Mouse (Mus musculus) left cerebral cortex, adult 9 months (tissue): ENCODE measurements around the gene Heg1.

Experiments
- DNase-seq, 2 experiments: peaks; one replicate each; pipeline ENCODE4 v3.0.0; 2022; ENCODE audit warnings: low spot score in 2 of 2

Heg1 gene

DNA sequence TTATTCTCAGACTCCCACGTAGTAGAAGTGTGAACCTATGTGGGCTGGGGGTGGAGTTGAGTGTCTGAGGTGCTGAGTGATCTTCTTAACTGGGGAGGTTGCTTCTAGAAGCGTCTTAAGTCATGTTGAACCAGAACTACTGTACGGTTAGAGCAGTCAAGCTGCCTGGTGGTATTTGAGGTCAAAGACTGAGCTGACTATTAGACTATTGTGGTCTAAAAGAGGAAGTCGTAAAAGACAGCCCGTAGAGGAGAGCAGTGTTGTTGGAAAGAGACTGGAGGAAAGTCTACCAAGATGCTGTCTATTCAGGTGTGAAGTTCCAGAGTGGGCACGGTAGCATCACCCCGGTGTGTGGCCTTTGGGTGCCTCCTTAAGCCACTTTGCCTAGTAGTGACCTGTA is 85.7 kb downstream of the Heg1 start:
- no peak for DNase-seq

DNA sequence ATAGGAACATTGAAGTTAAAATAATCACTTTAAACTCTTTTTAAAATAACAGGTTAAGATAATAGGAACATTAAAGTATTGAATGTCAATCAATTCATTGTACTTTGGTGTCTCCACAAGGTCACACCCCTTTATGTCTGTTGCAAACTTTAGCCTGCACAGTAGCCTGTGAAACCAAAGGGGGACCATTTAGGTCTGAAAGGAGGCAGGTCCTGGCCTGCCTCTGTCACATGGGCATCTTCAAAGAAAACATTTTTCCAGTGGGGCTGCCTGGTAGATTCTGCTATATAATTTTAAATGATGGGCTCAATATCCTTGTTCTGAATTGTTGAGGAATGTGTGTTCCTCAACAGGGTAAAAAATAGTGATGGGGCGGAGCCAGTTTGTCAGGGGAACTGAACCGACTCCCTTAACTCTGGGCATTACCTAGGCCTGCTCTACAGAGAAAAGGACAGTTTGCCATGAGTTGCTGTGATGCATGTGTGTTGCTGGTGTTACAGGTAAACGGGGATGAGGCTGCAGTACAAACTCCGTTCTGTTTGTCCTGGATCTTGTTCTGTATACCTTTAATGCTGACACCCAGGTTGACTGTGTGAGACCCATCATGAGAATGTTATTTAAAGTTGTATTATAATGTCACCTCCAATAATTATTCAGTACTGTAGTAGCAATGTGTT is 86.7 kb downstream of the Heg1 start:
- no peak for DNase-seq

DNA sequence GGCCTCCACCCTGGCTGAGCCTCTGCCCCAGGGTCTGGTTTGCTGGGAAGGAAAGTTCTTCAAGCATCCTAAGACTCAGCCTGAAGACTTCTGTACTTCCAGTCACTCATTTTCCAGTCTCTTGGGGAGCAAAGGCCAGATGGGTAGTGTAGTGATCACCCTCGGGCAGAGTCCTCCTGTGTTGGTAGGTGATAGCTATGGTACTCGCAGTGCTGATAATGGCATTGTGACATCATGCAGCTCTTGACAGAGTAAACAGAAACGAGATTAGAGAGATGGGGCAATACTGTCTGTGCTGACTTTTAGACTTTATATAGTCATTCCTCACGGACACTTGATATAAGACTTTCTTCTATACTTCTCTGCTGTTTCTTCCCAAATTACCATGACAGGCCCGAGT is 88.6 kb downstream of the Heg1 start:
- DNase-seq = no peak

DNA sequence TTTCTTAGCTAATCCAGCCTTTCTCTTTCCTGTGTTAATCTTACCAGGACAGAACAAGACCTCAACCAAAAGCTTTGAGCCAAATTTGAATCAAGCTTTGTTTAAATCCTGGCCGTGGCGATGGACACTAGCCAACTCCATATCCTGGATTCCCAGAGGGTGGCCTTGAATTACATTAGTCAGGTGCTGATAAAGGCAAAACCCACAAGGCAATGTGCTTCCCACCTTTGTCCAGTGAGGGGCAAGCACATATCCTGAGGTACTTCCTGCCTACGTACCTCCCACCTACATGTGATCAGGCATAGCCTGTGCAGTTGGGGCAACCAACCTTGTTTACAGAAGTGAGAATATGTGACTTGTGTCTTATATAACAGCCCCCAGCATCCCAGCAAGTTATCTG is 90.8 kb downstream of the Heg1 start:
- no peak for DNase-seq

DNA sequence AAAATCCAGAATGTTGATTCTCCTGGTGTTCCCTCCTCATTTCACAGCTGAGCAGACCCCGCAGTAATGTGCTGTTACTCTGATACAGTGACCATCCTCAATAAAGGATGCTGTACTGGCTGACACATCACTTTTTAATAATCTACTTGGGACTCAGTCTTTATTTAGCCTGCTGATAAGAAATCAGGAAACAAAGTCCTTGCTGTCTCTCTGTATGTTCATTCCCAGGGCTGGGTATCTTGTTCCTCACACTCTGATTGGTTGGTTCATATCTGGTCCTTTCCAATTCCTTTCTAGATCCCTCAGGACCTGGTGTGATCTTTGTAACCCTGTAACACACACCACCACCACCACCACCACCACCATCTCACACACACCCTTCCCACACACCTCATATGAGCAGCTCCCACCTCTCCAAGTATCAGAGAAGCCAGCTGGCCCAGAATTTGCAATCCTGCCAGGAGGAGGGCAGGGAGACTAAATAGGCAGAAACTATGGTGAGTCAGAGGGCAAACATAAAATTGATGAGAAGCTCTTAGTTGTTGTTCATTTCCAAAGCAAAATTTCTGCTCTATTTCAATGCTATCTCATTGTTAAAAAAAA is 91.7 kb downstream of the Heg1 start:
- no peak for DNase-seq

DNA sequence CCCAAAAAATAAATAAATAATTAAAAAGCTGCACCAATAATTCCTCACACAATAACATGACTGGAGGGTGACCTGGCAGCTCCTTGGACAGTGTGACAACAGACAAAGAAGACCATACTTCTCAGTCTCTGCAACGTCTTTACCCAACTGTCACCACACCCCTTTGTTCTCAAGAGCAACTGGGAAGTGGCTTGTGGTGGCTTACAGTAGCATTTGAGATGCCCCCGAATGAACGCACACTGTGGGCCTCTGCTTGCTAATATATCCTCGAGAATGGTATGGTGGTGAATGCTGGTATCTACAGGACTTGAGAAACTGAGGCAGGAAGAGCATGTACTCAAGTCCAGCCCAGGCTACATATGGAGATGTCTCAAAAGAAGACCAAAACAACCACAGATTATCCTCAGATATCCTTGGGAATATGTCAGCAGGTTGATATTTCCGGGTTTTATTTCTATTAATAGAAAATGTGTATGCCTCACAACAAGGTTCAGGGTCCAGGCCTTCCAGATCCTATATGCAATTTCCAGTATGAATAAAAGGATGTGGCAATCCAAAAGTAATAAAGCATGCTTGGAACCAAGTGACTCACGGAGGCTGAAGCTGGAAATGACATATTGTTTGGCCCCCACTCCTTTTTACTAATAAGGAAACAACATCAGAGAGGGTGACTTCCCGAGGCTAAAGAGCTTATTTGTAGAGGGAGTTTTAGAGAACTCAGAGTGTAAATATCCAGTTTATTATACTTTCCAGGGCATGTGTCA is 92.8 kb downstream of the Heg1 start:
- no peak for DNase-seq

DNA sequence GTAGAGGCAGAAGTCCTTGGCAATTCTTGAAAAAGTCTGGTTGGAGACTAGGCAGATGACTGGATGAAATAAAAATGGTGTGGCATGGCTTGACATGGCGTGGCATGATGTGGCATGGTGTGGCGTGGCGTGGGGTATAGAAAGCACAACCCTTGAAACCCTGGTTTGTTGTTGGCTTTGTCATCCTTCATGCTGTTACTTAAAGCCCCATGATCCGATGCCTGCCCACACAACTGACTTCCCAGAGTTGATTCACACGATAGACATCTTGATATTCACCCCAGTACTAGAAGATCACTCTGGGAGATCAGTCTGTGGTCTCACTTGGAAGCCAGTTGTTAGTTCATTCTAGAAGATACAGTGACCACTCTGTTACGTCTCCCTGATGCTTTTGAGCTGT is 93.4 kb downstream of the Heg1 start:
- DNase-seq = no peak

DNA sequence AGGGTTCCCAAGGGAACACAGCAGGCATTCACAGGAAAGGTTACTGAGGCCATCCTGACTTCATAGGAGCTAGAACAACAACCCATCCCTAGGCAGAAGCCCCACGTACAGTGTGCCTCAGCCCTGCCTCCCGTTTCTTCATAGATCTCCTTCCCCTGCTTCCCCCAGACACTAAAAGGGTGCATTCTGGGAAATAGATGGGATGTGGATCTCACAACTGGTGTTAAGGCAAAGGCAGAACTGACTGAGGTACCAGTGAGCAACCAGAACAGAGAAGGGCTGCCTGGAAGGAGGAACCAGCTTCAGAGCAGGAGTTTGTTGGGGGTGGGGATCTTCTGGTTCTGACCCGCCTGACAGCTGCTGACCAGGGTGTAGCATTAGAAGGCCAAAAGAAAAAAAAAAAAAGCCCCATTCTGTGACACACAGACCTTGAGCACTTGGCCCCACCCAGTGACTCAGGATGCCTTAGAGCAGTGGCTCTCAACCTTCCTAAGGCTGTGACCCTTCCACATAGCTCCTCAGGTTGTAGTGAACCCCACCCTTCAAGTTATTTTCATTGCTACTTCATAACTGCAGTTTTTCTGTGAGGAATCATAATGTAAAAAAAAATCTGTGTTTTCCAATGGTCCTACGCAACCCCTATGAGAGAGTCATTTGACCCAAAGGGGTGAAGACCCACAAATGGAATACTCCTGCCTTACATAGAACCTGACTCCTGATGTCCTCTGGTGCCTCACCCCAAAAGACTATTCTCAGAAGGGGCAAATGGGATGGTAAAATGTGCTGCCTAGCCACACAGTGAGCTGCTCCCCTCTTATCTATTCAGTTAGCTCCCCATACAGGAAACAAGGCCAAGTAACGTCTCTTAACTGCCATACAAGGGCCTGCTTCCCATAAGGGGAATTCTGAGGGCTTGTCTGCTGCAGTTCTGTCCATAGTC is 97.9 kb downstream of the Heg1 start:
- no peak for DNase-seq

DNA sequence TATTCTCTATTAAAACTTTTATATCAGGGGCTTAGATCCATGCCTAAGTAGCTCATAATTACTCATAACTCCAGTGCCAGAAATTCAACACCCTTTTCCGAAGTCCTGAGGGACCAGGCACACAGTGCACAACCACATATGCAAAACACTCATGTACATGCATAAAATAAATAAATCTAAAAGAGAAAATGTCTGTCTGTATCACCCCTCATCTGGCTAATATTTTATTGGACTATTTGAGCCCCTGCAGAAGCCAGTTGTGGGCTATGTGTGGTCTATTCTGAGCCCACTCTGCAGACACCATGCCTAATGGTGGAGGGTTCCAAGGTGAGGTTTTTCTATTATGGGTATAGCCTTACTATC is 98.5 kb downstream of the Heg1 start:
- no peak for DNase-seq

DNA sequence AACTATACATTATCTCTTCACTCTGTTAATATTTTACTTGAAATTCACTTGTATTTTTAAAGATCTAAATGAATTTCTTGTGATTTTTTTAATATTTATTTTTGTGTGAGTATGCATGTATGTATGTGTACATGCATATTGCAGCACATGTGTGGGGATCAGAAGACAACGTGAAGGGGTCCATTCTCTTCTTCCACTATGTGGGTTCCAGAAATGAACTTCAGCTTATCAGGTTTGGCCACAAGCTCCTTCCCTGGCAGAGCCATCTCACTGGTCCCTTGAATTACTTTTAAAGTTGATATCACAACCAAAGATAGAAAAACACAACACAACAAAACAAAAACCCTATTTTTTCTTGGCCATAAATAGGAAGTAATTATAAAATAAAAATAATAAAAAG is 100.4 kb downstream of the Heg1 start:
- no peak for DNase-seq

DNA sequence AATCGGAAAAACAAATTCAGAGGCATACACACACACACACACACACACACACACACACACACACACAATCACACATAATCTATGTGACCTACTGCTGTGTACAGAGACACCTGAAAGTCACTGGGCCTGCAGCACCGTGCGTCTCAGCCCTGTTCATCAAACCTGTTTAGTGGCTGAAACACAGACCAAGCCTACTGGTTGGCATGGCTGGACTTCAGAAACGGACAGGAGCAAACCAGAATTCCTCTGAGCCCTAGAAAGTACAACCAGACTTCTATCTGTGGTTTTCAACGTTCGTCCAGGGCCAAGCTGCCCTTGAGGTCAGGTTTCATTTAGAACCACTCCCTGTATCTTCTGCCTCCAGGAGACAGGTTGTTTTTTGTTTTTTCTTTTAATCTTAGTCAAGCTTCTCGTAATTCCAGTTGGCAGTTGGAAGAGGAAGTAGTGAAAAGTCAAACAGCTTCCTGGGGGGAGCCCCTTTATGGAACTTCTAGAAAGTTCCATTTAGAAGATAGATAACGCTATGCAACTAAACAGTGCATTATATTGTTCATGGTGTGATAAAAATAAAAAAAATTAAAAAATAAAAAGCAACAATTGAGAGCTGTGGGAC is 101.0 kb downstream of the Heg1 start:
- DNase-seq = no peak

DNA sequence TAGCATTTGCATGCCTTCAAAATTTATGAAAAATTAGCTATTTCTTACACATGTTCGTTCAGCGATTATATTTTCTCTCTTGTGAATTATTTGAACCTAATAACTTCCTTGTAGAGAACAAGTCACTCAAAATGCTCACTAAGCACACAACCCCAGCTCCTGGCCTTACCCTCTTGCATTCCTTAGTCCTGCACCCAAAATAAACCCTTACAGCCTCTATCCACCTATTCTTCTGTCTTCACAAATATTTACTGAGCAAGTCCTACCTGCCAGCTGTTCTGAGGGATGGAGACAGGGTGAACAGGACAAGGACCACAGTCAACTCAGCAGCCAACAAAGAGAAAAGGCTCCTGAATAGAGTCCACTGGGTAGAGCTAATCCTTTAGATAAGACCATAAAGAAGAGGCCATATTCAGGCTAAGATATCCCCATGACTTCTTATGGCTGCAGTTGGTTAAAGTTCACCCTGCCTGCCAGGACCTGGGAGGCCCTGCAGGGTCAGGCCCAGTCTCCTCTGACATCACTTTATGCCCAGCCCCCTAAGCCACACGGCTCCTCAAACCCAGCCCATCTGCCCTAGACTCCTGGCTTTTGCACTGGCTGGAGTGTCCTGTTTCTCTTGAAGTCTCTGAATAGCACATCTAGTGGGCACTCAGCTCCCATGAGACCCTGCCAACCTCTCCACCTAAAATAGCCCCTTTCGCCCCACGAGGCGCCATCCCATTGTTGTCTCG is 102.7 kb downstream of the Heg1 start:
- no peak for DNase-seq

DNA sequence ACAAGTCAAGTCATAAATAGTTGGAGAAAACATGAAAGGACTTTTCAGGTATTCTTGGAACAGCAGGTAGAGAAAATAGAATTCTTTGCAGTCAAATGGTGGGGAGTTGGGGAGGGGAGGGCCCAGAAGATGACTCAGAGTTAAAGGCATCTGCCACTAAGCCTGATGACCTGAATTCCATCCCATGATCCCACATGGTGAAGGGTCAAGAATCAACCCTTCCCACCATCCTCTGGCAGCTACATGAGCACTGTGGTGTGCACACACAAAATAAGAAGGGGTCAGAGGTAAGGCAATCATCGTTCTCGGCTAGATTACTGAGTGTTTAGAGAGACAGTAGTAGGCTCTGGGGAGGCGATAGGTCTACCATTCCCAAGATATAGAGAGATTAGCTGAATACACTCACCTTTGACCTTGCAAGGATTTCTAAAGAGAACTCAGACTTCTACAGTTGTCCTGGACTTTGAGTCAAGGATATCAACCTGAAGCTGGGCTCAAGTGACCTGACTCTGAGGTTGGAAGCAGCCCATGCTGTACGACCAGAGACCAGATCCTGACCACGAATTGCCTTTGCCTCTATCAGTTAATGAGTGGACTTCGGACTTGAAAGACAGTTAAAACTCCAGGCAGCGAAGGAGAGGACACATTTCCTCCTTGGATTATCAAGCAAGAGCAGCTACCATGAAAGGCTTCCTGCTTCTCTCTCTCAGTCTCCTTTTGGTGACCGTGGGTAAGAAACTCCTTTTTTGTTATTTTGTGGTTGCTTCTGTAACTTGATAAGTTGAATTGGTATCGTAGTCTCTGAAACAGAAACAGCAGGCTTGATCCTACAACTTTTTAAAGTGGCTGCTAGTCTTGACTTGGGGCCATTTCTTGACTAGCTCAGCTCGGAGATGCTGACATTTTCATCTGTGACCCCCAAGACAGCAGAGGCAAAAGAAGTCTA is 109.9 kb downstream of the Heg1 start, which contains the start of gene Muc13:
Muc13 (plus strand) TSS at position 192 of the 946 bp plus-strand sequence.
- DNase-seq = no peak

DNA sequence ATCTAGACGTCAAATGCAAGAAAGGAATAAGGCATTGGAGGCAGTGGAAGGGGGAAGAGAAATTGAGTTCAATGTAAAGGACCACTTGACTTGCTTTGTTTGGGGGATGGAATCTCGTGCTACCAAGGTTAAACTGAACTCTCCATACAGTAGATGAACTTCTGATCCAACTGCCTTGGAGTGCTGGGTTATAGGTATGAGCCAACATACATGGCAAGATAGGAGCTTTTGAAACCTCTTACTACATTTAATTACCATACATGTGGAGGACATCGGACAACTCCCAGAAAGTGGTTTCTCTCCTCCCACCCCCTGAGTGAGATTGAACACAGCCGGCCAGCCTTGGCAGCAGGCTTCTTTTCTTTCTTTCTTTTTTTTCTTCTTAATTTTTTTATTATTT is 110.9 kb downstream of the Heg1 start:
- DNase-seq = no peak

DNA sequence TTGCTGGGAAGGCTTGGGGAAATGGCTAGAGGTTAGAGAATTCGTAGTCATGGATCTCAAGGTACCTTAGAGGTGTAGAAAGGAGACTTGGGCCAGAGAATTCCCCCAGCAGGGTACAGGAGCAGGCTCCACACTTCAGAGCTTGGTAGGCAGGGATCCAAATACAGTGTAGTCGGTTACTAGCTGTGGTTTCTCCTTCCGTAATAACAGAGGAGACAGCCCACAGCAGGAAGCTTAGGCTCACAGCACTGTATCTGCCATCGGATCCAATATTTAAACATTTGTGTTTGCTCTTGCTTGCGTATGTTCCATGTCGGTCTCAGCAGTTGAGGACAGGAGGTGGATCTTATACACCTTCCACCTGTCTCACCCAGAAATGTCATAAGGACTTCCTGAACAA is 111.7 kb downstream of the Heg1 start:
- no peak for DNase-seq

DNA sequence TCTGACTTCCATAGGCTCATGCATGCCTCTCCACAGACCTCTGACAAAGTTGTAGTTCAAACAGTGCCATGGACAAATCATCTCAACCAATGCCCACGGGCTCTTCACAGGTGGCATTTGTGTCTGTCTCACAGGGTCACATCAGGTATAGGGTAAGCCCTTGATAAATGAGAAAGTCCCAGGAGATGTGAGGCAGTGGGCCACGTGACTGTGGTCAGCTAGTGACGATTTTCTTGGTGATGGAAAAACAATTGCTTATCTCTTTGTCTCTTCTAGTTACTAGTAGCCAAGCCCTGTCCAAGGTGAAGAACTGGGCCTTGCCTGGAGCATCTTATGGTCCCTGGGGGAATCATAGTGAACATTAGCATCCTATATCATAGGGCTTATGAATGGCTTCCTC is 112.6 kb downstream of the Heg1 start:
- no peak for DNase-seq

DNA sequence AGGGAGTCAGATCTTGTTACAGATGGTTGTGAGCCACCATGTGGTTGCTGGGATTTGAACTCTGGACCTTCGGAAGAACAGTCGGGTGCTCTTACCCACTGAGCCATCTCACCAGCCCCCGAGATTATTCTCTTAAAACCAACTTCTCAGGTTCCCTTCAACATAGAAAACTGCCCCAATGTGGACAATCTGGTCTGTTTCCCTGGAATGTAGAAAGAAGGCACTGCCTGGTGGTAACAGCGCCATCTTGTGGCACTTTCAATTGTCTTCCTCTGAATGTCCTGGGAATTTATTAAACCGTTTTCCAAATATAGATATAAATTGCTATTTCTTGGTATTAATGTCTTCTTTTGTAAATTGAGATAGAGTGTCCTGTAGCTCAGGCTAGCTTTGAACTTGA is 113.7 kb downstream of the Heg1 start:
- DNase-seq = peak in 1 of 2 experiments; percentile 62

DNA sequence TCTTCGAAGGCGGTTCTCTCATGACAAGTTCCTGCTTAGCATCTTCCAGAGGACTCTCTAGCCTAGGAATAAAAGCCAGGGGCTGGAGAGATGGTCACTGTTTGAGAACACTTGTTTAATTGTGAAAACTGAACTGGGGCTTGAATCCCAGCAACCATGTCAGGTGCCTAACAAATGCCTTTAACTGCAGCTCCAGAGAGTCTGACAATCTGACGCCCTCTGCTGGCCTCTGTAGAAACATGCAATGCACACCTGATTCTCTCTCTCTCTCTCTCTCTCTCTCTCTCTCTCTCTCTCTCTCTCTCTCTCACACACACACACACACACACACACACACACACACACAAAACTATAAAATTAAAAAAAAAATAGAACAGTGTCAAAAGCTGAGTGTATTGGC is 125.8 kb downstream of the Heg1 start:
- DNase-seq = no peak

DNA sequence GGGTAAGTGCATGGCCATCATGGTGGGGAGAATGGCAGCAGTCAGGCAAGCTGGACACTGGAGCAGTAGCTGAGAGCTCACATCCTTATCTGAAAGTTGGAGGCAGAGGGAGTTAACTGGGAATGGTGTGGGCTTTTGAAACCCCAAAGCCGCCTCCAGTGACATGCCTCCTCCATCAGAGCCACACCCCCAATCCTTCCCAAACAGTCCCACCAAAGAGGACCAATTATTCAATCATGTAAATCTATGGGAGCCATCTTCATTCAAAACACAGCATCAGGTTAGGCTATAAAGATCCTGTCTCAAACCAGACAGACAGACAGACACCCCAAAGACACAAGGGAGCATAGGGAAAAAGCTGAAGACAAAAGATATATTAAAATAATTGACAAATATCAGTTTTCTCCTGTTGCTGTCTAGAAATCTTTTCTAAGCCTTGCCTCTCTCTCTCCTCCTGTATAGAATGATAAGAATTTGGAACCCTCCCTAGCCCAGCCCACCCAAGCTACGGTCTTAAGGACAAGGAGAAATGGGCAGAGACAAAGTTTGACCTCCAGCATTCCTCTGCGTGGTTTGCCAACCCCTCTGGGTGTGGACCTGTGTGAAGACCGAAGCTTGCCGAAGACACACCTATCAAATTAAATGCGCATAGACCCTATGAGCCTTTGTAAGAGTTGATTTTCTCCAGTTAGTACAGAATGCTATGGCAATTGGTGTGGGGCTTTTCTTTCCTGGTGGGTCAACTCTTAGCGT is 134.4 kb downstream of the Heg1 start:
- no peak for DNase-seq
